Mouse (Mus musculus) testis, adult 2 months (tissue): Measurements from ENCODE around the gene 2010109A12Rik. TPM values are rescaled to one million over a fixed set of nuclear protein-coding genes. Genes with fewer than 3 reads are reported as not detected.

ENCODE experiments used
- H3K27ac ChIP-seq: fragments of 200-500 bp; 2 replicates; pipeline ENCODE4 v1.5.1; 2012; ENCODE audit warnings: low read depth, low read length; ENCODE audit not compliant: control insufficient read depth, insufficient read depth
- H3K27me3 ChIP-seq: fragments of 200-500 bp; 2 replicates; pipeline ENCODE4 v1.6.1; 2012; ENCODE audit warnings: mild to moderate bottlenecking, low read length, moderate library complexity; ENCODE audit not compliant: control insufficient read depth, insufficient read depth
- H3K36me3 ChIP-seq: fragments of 200-500 bp; 2 replicates; pipeline ENCODE4 v1.6.1; 2012; ENCODE audit warnings: mild to moderate bottlenecking, low read length; ENCODE audit not compliant: control insufficient read depth, insufficient read depth
- H3K4me1 ChIP-seq: fragments of 200-500 bp; 2 replicates; pipeline ENCODE4 v1.6.1; 2012; ENCODE audit warnings: low read length; ENCODE audit not compliant: control insufficient read depth, insufficient read depth
- H3K4me3 ChIP-seq: fragments of 200-500 bp; 2 replicates; pipeline ENCODE4 v1.5.1; 2012; ENCODE audit warnings: low read depth, mild to moderate bottlenecking, low read length, moderate library complexity, mixed read lengths; ENCODE audit not compliant: control insufficient read depth
- CTCF ChIP-seq: fragments of 200-500 bp; IDR thresholded peaks from 2 replicates; pipeline ENCODE4 v1.5.1; 2012; ENCODE audit warnings: low read depth, mild to moderate bottlenecking, inconsistent platforms, low read length, moderate library complexity; ENCODE audit not compliant: control insufficient read depth, insufficient read depth, insufficient replicate concordance
- POLR2A ChIP-seq: fragments of 200-500 bp; IDR thresholded peaks from 2 replicates; pipeline ENCODE4 v1.6.1; 2012; ENCODE audit warnings: low read depth, mild to moderate bottlenecking, inconsistent platforms, low read length, moderate library complexity; ENCODE audit not compliant: control insufficient read depth
- polyA plus RNA-seq: library from polyadenylated mRNA; depleted of rRNA; stranded (reverse); fragments of >200 nt; gene quantifications from 2 replicates; pipeline ENCODE4 v1.2.3, GENCODE M21; 2012

The 2010109A12Rik gene
- polyA plus RNA-seq, 1 experiment, result 8.5 TPM

DNA sequence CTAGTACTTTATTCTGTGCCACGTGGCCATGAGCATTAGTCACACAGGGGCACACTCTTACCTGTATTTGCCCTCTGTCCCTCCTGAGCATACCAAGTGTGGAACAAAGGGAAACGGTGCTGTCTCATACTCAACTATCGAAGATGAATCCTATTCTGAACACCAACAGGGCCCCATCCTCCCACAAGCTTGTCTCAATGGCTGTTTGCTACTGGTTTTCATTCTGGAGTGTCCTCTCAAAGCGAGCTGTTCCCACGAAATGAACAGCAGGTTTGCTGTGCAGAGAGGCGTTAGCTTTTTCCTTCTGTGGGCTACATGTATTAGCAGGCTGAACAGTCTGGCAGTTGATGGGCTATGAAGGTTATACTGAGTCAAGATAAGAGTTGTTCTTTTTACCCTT lies 27.7 kb upstream of the 2010109A12Rik start:
- Histone ChIP-seq H3K4me1 (no peaks in the 10 kb centered on the region), H3K4me3 (no peak overlapping the region), H3K27me3 (no peaks in the 10 kb centered on the region), H3K36me3 (no peaks in the 10 kb centered on the region), H3K27ac (no peak overlapping the region)
- TF ChIP-seq CTCF (no peak), POLR2A (no peak)

DNA sequence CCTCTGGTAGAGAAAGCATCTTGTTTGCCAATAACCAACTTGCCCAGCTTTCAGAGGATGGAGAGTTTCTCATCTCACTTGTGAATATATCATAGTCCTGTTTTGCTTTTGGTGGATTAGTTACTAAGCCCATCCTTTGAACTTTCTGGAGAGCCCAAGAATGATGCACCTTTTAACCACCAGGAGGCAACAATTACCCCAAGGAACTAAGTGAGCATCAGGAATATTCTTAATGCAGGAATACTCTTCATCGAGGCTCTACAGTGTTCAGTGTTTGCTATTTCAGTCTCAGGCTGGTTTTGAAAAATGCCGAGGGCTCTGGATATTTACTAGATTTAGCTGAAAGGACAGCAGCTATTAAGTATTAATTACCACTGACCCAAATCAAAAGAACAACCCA lies 26.1 kb upstream of the 2010109A12Rik start:
- Histone ChIP-seq H3K36me3 (no peaks in the 10 kb centered on the region), H3K27ac (no peak overlapping the region), H3K4me3 (no peak overlapping the region), H3K27me3 (no peaks in the 10 kb centered on the region), H3K4me1 (no peaks in the 10 kb centered on the region)
- TF ChIP-seq POLR2A (no peak), CTCF (no peak)

GRCm38 (mm10) chr5:93183311-93183710 lies 23.0 kb upstream of the 2010109A12Rik start:
- Histone ChIP-seq H3K4me3 (no peak overlapping the region), H3K4me1 (no peaks in the 10 kb centered on the region), H3K36me3 (peaks cover 2% of the 10 kb centered on the region; the same call in 1 of the 2 replicates), H3K27me3 (no peaks in the 10 kb centered on the region), H3K27ac (no peak overlapping the region)
- no peak for TF ChIP-seq POLR2A
- no peak for TF ChIP-seq CTCF

DNA sequence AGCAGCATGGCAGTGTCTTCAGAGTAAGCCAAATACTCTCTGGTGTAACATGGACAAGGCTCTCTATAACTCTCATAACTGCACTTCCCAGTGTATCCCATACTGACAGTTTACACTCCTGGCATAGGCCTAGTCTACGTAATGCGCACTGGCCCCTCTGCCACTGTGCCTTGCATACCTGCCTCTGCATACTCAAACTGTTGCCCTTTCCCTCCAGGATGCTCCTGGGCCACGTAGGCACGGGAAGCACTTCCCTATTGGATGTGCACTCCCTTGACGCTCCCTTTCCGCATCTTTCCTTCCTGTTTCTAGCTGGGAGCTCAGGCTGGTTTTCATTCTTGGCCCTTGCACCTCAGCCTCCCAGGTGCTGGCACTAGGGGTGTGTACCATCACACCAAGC lies 21.8 kb upstream of the 2010109A12Rik start:
- H3K4me3 ChIP-seq, result no peak overlapping the region
- H3K27ac ChIP-seq, result no peak overlapping the region
- TF ChIP-seq POLR2A (no peak), CTCF (no peak)
- peaks cover 2% of the 10 kb centered on the region; the same call in 1 of the 2 replicates for H3K36me3 ChIP-seq
- H3K27me3 ChIP-seq, result no peaks in the 10 kb centered on the region
- no peaks in the 10 kb centered on the region for H3K4me1 ChIP-seq

DNA sequence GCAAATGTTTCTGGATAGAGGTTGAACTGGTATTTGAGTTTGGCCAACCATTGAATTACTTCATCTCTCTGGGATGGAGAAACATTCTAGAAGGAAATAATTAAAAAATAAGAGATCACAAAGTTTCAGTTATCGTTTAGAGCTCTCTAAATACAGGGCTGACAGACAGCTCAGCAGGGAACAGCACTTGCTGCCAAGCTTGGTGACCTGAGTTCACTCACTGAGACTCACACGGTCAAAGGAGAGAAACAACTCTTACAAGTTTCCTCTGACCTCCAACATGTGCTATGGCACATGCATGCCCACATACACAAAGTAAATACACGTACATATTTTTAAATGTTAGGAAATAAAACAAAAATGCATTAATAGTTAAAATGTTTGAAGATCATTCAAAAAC lies 16.7 kb upstream of the 2010109A12Rik start:
- no peaks in the 10 kb centered on the region for H3K4me1 ChIP-seq
- no peak for TF ChIP-seq CTCF
- no peak for TF ChIP-seq POLR2A
- no peak overlapping the region for H3K27ac ChIP-seq
- H3K27me3 ChIP-seq, result no peaks in the 10 kb centered on the region
- peaks cover 2% of the 10 kb centered on the region; the same call in 1 of the 2 replicates for H3K36me3 ChIP-seq
- H3K4me3 ChIP-seq, result no peak overlapping the region

- Histone ChIP-seq H3K36me3 (peaks cover 2% of the 10 kb centered on the region), H3K4me1 (no peaks in the 10 kb centered on the region), H3K27me3 (no peaks in the 10 kb centered on the region), H3K4me3 (no peak overlapping the region), H3K27ac (no peak overlapping the region)
- TF ChIP-seq POLR2A (no peak), CTCF (no peak)
Observed at GRCm38 (mm10) chr5:93190428-93190827, 15.9 kb upstream of the 2010109A12Rik start.

GRCm38 (mm10) chr5:93198232-93198631 lies 8.1 kb upstream of the 2010109A12Rik start:
- Histone ChIP-seq H3K27ac (no peak overlapping the region), H3K4me3 (no peak overlapping the region), H3K27me3 (no peaks in the 10 kb centered on the region), H3K4me1 (no peaks in the 10 kb centered on the region), H3K36me3 (peaks cover 1% of the 10 kb centered on the region)
- no peak for TF ChIP-seq POLR2A
- no peak for TF ChIP-seq CTCF

DNA sequence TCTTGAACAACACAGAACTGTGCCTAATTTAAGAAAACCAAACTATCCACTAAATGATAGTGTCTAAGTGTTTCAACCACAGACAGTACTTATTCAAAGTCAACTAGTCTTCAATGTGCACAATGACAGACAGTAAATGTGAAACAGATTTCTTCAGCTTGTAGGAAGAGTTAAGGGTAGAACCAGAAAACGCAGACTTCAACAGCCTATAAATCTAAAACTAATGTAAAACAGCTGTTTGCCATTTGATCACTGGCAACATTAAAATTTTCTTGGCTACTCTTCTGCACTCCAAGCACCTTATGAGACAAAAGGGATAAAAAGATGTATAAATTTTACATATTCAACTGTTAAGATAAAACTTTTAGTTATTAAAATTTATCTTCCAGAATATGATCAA lies 5.1 kb upstream of the 2010109A12Rik start:
- peaks cover 1% of the 10 kb centered on the region for H3K36me3 ChIP-seq
- no peak overlapping the region for H3K4me3 ChIP-seq
- H3K4me1 ChIP-seq, result no peaks in the 10 kb centered on the region
- no peak for TF ChIP-seq CTCF
- no peak for TF ChIP-seq POLR2A
- no peaks in the 10 kb centered on the region for H3K27me3 ChIP-seq
- H3K27ac ChIP-seq, result no peak overlapping the region
